Mouse (Mus musculus) hindbrain, embryonic 11.5 days (tissue): ENCODE data around the gene Mipep. TPM values are rescaled to one million over a fixed set of nuclear protein-coding genes. Genes with fewer than 3 reads are reported as not detected.
A peak's percentile ranks its signal among the peaks of the same experiment; 100 is the strongest.

Experiments used
- ATAC-seq: fragments of 200-750 bp; cut with Nextera tagmentation; 2 replicates; pipeline ENCODE4 v1.8.0; 2017; ENCODE audit warnings: mild to moderate bottlenecking, moderate TSS enrichment, moderate library complexity; ENCODE audit not compliant: low FRiP score
- DNase-seq: peaks from one replicate; pipeline ENCODE4 v3.0.0-alpha.2; 2015; ENCODE audit warnings: low spot score
- H3K27ac ChIP-seq: fragments of 300-500 bp; sonication (generic); 2 replicates; pipeline ENCODE4 v1.5.1; 2014; ENCODE audit warnings: mild to moderate bottlenecking, low read depth, low read length
- H3K27me3 ChIP-seq: fragments of 300-500 bp; sonication (generic); 2 replicates; pipeline ENCODE4 v1.6.1; 2014; ENCODE audit warnings: mild to moderate bottlenecking, low read length, moderate library complexity, mixed read lengths; ENCODE audit not compliant: control insufficient read depth, insufficient read depth
- H3K36me3 ChIP-seq: fragments of 300-500 bp; sonication (generic); 2 replicates; pipeline ENCODE4 v1.6.1; 2014; ENCODE audit warnings: mild to moderate bottlenecking, low read length, moderate library complexity, mixed read lengths; ENCODE audit not compliant: control insufficient read depth, insufficient read depth
- H3K4me1 ChIP-seq: fragments of 300-500 bp; sonication (generic); replicated peaks from 2 replicates; pipeline ENCODE4 v1.6.1; 2014; ENCODE audit warnings: low read length, mixed read lengths; ENCODE audit not compliant: control insufficient read depth, insufficient read depth
- H3K4me2 ChIP-seq: fragments of 300-500 bp; sonication (generic); replicated peaks from 2 replicates; pipeline ENCODE4 v1.6.1; 2014; ENCODE audit warnings: mild to moderate bottlenecking, low read depth, low read length
- H3K4me3 ChIP-seq: fragments of 300-500 bp; sonication (generic); 2 replicates; pipeline ENCODE4 v1.5.1; 2014; ENCODE audit warnings: low read depth, low read length
- H3K9ac ChIP-seq: fragments of 300-500 bp; sonication (generic); 2 replicates; pipeline ENCODE4 v1.6.1; 2014; ENCODE audit warnings: low read depth, low read length
- H3K9me3 ChIP-seq: fragments of 300-500 bp; sonication (generic); 2 replicates; pipeline ENCODE4 v1.6.1; 2016; ENCODE audit warnings: low read length; ENCODE audit not compliant: control insufficient read depth
- WGBS: fragments of 180-500 bp; shearing (Covaris S2); extraction: QIAGEN DNeasy Blood & Tissue Kit; methylation state at CpG from one replicate; pipeline ENCODE4 v1.1.7; 2014; 5-methylcytosine and 5-hydroxymethylcytosine counted together
- polyA plus RNA-seq: library from polyadenylated mRNA; unstranded; fragments of >200 nt; fragmentation: Nextera tagmentation; extraction: Ambion mirVana; gene quantifications from 2 replicates; pipeline ENCODE4 v1.2.1, GENCODE M21; 2014

The Mipep gene
- polyA plus RNA-seq, 1 experiment from 2014 or later, result 24.0 TPM

- H3K27me3 ChIP-seq, result no peaks in the 10 kb centered on the region
- no peak for DNase-seq
- H3K9ac ChIP-seq, result no peak overlapping the region
- WGBS, result 89% methylated on average over 12 of the region's 12 CpGs
- no peaks in the 10 kb centered on the region; the same call in 1 of the 2 replicates for H3K4me1 ChIP-seq
- no peak overlapping the region for H3K27ac ChIP-seq
- no peaks in the 10 kb centered on the region for H3K36me3 ChIP-seq
- H3K9me3 ChIP-seq, result no peaks in the 10 kb centered on the region
- H3K4me2 ChIP-seq, result no peak overlapping the region
- H3K4me3 ChIP-seq, result no peak overlapping the region
- no peak for ATAC-seq
These were observed 126.4 kb downstream of the Mipep start for GRCm38 (mm10) chr14:60910506-60911444.

DNA sequence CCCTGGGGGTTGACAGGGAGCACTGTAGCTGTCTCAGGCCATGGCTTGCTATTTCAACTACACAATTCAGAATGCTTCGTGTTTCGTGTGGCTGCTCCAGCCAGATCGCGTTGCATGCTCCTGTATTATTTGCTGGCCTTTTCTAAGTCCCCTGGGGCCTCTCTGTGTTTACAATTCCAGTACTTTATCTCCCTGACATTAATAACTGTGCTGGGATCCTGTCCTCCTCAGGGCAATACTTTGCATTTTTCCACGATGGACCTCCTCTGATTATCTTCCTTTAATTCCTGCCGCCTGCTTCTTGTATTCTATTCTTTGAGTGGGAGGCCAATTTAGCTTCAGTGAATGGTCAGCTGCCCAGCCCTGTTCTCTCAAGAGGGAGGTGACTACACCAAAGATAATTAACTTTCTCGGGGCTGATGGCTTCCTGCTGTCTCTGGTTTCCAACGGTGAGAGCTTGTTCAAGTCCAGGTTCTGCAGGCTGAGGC, 128.7 kb downstream of the Mipep start:
- H3K9me3 ChIP-seq, result no peaks in the 10 kb centered on the region
- no peak for ATAC-seq
- H3K4me2 ChIP-seq, result no peak overlapping the region
- H3K4me1 ChIP-seq, result no peaks in the 10 kb centered on the region; the same call in 1 of the 2 replicates
- H3K4me3 ChIP-seq, result no peak overlapping the region
- no peak overlapping the region for H3K27ac ChIP-seq
- WGBS, result 22% methylated on average over 8 of the region's 8 CpGs
- H3K9ac ChIP-seq, result no peak overlapping the region
- peak; percentile 33 for DNase-seq
- H3K36me3 ChIP-seq, result no peaks in the 10 kb centered on the region
- no peaks in the 10 kb centered on the region for H3K27me3 ChIP-seq

DNA sequence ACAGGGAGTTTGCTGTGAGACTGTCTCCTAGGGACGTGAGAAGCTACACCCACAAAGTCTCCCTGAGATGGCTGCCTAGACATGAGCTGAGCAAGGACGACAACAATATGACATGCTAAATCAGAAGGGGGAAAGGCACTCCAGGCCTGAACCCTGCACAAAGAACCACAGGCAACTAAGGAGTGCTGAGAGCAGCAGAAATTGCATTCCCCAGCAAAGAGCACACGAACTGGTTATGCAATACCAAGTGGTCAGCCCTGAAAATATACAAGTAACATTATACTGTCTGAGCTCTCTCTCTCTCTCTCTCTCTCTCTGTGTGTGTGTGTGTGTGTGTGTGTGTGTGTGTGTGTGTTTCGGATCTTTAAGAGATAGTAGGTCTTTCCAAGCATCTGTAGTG, 132.3 kb downstream of the Mipep start:
- ATAC-seq (no peak), DNase-seq (no peak)
- Histone ChIP-seq H3K4me2 (no peak overlapping the region), H3K36me3 (no peaks in the 10 kb centered on the region), H3K4me1 (no peaks in the 10 kb centered on the region; the same call in 1 of the 2 replicates), H3K9me3 (no peaks in the 10 kb centered on the region), H3K27ac (no peak overlapping the region), H3K4me3 (no peak overlapping the region), H3K27me3 (no peaks in the 10 kb centered on the region), H3K9ac (no peak overlapping the region)
- WGBS, result 59% methylated on average over 4 of the region's 4 CpGs

DNA sequence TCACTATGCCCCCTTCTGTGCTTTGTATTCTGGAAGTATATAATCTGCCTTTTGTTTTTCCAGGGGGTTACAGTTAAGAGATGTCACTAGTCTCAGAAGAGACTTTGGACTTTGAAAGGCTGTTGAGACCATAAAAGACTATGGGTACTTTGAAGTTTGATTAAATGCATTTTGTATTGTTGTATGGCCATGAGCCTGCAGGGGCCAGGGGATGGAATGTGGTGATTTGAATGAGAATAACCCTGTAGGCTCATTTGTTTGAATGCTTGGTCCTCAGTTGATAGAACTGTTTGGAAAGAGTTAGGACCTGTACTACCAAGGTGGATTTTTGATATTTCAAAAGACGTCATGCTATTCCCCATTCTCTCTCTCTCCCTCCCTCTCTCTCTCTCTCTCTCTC, 141.6 kb downstream of the Mipep start:
- Histone ChIP-seq H3K9me3 (no peaks in the 10 kb centered on the region), H3K4me3 (no peak overlapping the region), H3K27me3 (no peaks in the 10 kb centered on the region), H3K9ac (no peak overlapping the region), H3K27ac (no peak overlapping the region), H3K4me2 (no peak overlapping the region), H3K4me1 (no peaks in the 10 kb centered on the region), H3K36me3 (no peaks in the 10 kb centered on the region)
- no peak for DNase-seq
- no peak for ATAC-seq
- WGBS, result 50% methylated on average over 1 of the region's 1 CpGs

GRCm38 (mm10) chr14:60935705-60936104, 151.3 kb downstream of the Mipep start:
- no peak overlapping the region for H3K9ac ChIP-seq
- H3K4me1 ChIP-seq, result no peaks in the 10 kb centered on the region
- no peak overlapping the region for H3K27ac ChIP-seq
- no peaks in the 10 kb centered on the region for H3K9me3 ChIP-seq
- H3K4me2 ChIP-seq, result no peak overlapping the region
- no peaks in the 10 kb centered on the region for H3K36me3 ChIP-seq
- ATAC-seq (no peak), DNase-seq (no peak)
- H3K27me3 ChIP-seq, result no peaks in the 10 kb centered on the region
- WGBS, result 82% methylated on average over 5 of the region's 5 CpGs
- no peak overlapping the region for H3K4me3 ChIP-seq

GRCm38 (mm10) chr14:60937481-60938039, 153.2 kb downstream of the Mipep start:
- WGBS, result 93% methylated on average over 4 of the region's 4 CpGs
- Histone ChIP-seq H3K4me1 (no peaks in the 10 kb centered on the region), H3K9ac (no peak overlapping the region), H3K36me3 (no peaks in the 10 kb centered on the region), H3K4me2 (no peak overlapping the region), H3K27me3 (no peaks in the 10 kb centered on the region), H3K27ac (no peak overlapping the region), H3K9me3 (no peaks in the 10 kb centered on the region), H3K4me3 (no peak overlapping the region)
- no peak for ATAC-seq
- DNase-seq, result no peak

Other genes with a start within 250 kb of the Mipep start
- gene Spata13, start 150.6 kb upstream of the Mipep start, polyA plus RNA-seq, result 58.8 and 73.2 TPM in 2 replicates
- gene C1qtnf9, start 16.4 kb upstream of the Mipep start, polyA plus RNA-seq, result not detected in 2 replicates